Mouse (Mus musculus) kidney, adult 2 months (tissue): ENCODE measurements around the gene Rbms1.

Experiments
- CTCF ChIP-seq: fragments of 200-500 bp; conservative IDR thresholded peaks from 2 replicates; pipeline ENCODE4 v1.5.1; 2011; ENCODE audit warnings: low read depth, mild to moderate bottlenecking, control low read depth, low read length, moderate library complexity, mixed read lengths; ENCODE audit not compliant: insufficient read depth, insufficient read length
- POLR2A ChIP-seq: fragments of 200-500 bp; IDR thresholded peaks from one replicate; pipeline ENCODE4 v1.6.1; 2011; ENCODE audit warnings: low read depth, low read length, control low read depth

DNA sequence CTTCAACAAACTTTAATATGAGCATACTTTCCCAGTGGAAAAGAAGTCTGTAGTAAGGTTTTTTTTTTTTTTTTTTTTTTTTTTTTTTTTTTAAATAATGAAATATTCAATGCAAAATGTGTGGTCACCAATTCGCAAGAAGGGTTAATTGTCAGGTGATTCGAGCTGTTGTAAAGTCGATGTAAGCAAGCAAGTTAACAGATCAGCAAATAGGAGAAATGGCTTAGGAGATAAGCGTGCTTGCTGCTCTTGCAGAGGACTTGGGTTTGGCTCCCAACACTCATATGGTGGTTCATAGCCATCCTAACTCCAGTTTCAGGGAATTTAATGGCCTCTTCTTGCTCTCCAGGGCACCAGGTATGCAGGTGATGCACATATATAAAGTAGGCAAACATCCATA lies 54.4 kb downstream of the Rbms1 start:
- TF ChIP-seq CTCF (no peak), POLR2A (no peak)
